Mouse (Mus musculus): ENCODE data around the gene Tk1. TPM values are rescaled to one million over a fixed set of nuclear protein-coding genes. Genes with fewer than 3 reads are reported as not detected.
A peak's percentile ranks its signal among the peaks of the same experiment; 100 is the strongest.

Gene Tk1
- total RNA-seq (2021), result 1 to 10 TPM; 1.3 to 1.4 TPM
- long read RNA-seq, experiment 1, partial matches to known transcripts, result 0 of 3 reads
- long read RNA-seq, experiment 1, other reads (novel, unspliced or antisense), result 3 of 3 reads
- long read RNA-seq, experiment 2, partial matches to known transcripts, result 0 of 3 reads
- long read RNA-seq, experiment 2, other reads (novel, unspliced or antisense), result 0 of 3 reads

DNA sequence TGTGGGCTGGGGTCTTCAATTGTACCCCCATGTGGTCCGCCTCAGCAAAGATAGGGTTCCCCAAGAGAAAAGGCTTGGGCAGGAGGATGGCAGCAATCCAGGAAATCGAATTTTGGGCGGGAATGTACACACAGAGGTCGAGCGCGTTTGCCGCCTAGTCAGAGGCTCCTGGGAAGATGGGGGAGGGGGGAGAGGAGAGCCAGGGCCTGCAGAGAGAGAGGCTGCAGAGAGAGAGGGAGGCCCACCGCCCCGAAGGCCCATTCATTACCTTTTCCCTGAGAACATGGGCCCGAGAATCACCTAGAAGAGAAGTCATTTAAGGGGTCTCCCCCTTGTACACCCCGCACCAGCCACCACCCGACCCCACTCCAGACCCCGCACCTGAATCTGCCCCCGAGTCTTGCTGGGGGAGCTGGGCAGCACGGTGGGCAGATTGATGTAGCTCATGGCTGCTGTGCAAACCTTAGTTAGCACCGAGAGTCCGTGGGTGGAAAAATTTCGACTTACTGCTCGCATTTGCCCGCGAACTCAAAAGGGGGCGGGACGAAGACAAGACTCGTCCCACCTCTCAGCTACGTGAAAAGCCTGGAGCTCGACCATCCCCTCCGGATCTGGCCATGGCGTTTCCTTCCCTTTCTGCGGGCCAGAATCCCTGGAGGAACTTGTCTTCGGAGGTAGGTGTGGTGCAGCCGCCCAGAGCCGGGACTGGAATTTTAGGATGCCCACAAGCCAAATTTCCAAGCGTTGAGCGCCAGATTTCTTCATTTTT lies at the start of gene Tk1, which contains the start of gene Afmid:
Gene Tk1, minus strand, starts transcription at position 760 of the 769 bp plus-strand sequence.
Gene Afmid, plus strand, starts transcription at position 592 of the 769 bp plus-strand sequence.
- DNase-seq (ENCODE audit: low spot score in 2 of 2), result peak; percentile 64 to 71
- intact Hi-C loops (cut with DNase I), result loop anchor here (2.0 kb wide), 1 partner anchor 35 kb away; no protein-coding TSS in a partner anchor

DNA sequence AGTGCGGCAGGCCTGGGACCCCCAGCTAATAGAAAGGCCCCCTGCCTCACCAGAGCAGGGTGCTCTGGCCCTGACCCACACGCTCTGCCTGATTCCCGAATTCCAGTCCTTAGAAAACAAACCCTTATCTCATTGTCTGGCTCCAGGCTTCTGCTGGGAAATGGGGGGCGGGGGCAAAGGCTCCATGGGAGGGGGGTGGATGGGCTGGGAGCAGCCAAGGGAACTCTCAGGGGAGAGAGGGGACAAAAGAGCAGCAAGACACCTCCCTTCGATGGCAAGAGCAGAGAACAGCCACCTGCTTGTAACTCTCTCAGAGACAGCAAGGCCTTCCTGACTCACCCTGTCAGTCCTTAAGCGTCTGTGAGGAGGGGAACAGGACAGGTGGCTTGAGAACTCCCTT lies 49.8 kb upstream of the Tk1 start:
- no peak for DNase-seq (ENCODE audit: low spot score in 2 of 2)
- intact Hi-C loops (cut with DNase I), result loop anchor here (5.0 to 10.0 kb wide), 2 partner anchors 92 to 339 kb away; no protein-coding TSS in a partner anchor

DNA sequence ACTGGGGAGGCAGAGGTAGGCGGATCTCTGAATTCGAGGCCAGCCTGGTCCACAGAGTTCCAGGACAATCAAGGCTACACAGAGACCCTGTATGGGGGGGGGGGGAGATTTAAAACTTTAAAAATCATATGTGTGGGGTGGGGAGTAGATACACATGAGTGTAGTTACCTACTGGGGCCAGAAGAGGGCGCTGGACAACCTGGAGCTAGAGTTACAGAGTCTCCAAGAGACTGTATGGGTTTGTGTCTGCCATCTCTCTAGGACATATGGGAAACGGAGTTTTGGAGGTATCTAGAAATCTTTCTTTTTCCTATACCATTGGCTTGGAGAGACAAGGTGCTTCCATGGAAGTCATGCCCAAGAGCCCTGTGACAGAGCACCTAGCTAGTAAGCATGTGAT lies 48.5 kb upstream of the Tk1 start:
- intact Hi-C loops (cut with DNase I), result loop anchor here (10.0 kb wide), 1 partner anchor 340 kb away; no protein-coding TSS in a partner anchor
- no peak for DNase-seq (ENCODE audit: low spot score in 2 of 2)

- peak; percentile 73 to 79 for DNase-seq (ENCODE audit: low spot score in 2 of 2)
- intact Hi-C loops (cut with DNase I), result loop anchor here (10.0 kb wide), 1 partner anchor 342 kb away; no protein-coding TSS in a partner anchor
These were observed 47.1 kb upstream of the Tk1 start, which contains the start of gene Tha1 for GRCm38 (mm10) chr11:117872861-117873608. Tha1 (minus strand) TSS chr11:117873481.

DNA sequence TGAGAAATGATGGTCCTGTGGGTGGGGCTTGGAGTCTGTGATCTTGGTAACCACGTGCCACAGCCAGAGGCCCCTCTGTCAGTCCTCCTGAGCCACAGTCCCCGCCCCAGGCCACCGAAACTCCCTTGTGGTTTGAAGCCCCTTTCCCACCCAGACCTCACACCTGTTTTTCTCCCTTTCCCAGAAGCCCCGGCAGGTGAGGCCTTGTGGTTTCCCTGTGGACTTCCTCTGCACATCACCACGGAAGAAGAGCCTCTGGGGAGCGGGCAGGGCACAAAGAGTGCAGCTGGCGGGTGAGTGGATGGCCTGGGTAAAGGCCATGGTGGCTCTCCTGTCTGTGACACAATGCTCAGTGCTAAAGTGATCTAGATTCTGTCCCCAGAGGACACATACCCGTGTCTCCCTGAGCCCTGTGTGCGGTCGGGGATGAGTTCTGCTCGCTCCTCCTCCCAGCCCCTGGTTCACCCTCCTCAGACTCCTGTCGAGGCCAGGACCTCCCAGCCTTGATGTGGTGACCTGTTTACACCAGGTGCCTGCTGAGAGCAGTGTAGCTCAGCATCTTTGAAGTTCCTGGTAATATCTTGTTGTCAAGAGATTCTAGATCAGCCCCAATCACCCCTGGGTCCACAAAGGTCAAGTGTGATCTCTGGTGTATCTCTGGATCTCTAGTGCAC lies 46.2 kb upstream of the Tk1 start:
- intact Hi-C loops (cut with DNase I), result loop anchor here (2.0 to 10.0 kb wide), 3 partner anchors 149 to 343 kb away; no protein-coding TSS in a partner anchor
- no peak for DNase-seq (ENCODE audit: low spot score in 2 of 2)

DNA sequence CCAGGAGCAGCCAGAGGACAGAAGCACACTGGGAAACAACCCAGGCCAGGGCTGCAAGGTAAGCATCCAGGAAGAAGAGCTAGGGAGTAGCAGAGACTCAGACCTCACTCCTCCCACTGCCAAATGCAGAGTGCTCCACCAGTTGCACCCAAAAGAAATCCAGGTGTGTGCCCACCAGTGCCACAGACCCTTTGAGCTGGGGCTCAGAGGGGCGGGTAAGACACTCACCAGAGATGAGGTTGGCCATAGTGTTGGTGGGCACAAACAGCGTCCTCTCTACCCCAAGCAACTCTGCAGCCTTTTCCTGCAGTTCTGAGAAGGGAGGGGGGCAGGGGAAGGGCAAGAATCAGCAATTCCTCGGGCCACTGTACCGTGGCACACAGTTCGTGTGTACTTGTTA lies 45.5 kb upstream of the Tk1 start:
- intact Hi-C loops (cut with DNase I), result loop anchor here (2.0 to 10.0 kb wide), 3 partner anchors 149 to 343 kb away; no protein-coding TSS in a partner anchor

GRCm38 (mm10) chr11:117870688-117871365 lies 44.9 kb upstream of the Tk1 start:
- intact Hi-C loops (cut with DNase I), result loop anchor here (2.0 to 10.0 kb wide), 3 partner anchors 150 to 344 kb away; no protein-coding TSS in a partner anchor
- peak; percentile 86 for DNase-seq (ENCODE audit: low spot score in 2 of 2)

More for the DNA sequence above, 45.5 kb upstream of the Tk1 start:
- DNase-seq (ENCODE audit: low spot score in 2 of 2), result no peak

GRCm38 (mm10) chr11:117865988-117866387 lies 40.1 kb upstream of the Tk1 start:
- intact Hi-C loops (cut with DNase I), result no loop called here
- no peak for DNase-seq (ENCODE audit: low spot score in 2 of 2)

DNA sequence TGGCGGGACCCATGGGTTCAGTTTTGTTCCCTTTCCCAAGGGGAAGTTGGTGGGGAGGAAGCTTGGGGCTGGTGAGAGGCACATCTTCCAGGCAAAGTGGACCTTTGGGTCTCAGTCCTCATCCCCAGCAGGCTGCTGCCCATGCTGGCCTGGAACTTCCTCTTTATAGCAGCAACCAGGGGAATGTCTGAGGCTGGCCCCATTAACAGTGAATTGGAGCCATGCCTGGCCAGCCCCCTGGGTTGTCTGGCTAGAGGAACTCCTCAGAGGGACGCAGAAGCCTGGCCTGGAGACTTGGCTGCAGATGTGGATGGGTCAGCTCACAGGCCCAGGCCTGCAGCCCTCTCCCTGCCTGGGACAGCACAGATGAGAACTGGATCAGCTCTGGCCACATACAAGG lies 38.9 kb upstream of the Tk1 start:
- intact Hi-C loops (cut with DNase I), result no loop called here
- DNase-seq (ENCODE audit: low spot score in 2 of 2), result no peak

- intact Hi-C loops (cut with DNase I), result no loop called here
- DNase-seq (ENCODE audit: low spot score in 2 of 2), result no peak
These were observed 37.4 kb upstream of the Tk1 start for GRCm38 (mm10) chr11:117863174-117863856.

GRCm38 (mm10) chr11:117860601-117861000 lies 34.7 kb upstream of the Tk1 start, which contains the start of gene Tmem235:
Tmem235 (plus strand) TSS chr11:117860752.
- no peak for DNase-seq (ENCODE audit: low spot score in 2 of 2)
- intact Hi-C loops (cut with DNase I), result no loop called here

GRCm38 (mm10) chr11:117858392-117858791 lies 32.5 kb upstream of the Tk1 start:
- intact Hi-C loops (cut with DNase I), result no loop called here
- DNase-seq (ENCODE audit: low spot score in 2 of 2), result no peak

DNA sequence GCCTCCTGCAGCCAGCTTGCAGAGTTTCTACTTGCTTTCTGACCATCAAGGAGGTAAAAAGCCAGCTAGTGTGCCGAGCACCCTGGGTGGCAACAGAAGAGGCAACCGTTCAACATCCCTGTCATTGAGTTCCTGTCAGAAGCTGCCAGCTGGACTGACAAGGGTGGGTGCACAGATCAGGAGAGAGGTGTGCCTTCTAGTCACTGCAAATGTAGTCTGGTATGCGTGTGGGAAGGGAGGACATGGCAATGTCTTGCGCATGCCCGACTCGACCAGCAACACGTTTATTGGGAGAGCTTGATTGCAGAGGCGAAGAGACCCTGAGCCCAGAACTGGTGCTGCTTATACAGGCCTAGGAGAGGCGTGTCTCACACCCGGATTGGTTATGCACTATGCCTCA lies 31.6 kb upstream of the Tk1 start:
- intact Hi-C loops (cut with DNase I), result no loop called here
- no peak for DNase-seq (ENCODE audit: low spot score in 2 of 2)

DNA sequence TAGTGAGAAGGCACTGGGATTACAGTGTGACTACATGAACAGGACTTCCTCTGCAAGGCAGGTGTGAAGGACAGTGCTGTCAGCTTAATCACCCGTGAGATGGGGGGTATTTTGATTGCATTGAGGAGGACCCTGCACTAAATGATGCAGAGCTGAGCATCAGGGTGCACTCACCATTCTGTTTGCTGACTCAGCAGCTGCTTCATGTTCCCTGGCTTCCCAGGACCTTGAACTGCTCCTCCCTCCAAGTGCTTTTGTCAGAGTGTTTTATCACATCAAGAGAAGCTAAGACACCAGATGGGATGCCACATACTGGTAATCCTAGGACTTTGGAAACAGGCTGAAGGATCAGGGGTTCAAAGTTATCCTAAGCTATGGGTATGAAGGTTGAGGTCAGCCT lies 30.1 kb upstream of the Tk1 start:
- no peak for DNase-seq (ENCODE audit: low spot score in 2 of 2)
- intact Hi-C loops (cut with DNase I), result no loop called here

GRCm38 (mm10) chr11:117855360-117855759 lies 29.5 kb upstream of the Tk1 start:
- intact Hi-C loops (cut with DNase I), result no loop called here
- DNase-seq (ENCODE audit: low spot score in 2 of 2), result no peak

DNA sequence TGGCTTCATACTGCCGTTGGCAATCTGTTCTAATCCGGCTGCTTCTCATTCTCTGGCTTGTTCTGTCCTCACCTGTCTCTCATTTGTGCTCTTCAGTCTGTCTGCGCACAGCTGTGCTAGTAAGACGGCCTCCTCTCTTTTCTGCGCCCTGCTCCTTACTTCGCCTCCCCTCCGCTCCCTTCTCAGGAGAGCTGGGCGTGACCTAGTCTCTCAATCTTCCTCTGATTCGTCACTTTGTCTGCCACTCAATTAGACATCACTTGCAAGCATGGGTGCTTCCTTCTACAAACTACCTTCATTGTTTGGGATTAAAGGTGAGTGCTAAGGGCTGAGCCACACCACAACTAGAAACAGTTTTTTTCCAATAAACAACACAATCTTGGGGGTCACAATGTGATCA lies 28.3 kb upstream of the Tk1 start:
- intact Hi-C loops (cut with DNase I), result no loop called here

DNA sequence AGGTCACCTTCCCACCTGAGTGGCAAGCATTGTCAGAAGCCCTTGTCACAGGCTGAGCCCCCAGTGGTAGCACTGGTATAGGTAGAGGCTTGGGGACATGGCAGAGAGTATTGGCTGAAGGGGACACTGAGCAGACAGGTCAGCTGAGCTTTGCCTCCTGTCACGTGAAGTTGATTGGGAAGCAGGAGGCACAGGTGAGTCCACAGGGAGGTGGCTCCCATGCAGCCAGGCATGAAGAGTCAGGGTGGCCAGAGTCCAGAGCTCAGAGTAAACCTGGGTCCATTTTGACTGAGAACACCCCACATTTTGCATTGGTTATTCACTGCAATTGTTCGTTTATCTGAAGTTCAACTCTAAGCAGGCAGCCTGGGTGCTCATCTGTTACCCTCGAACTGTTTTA lies 27.0 kb upstream of the Tk1 start:
- DNase-seq (ENCODE audit: low spot score in 2 of 2), result no peak
- intact Hi-C loops (cut with DNase I), result no loop called here

More for the DNA sequence above, 28.3 kb upstream of the Tk1 start:
- no peak for DNase-seq (ENCODE audit: low spot score in 2 of 2)

Measured in left cerebral cortex, postnatal 14 days (tissue).